Mouse (Mus musculus): ENCODE data around the gene Aoc3.
"Not testable (repeated sequence)": the region's sequence is repeated elsewhere in the genome, so short reads cannot be mapped to it uniquely, and the experiment has no call there.

Gene Aoc3

GRCm38 (mm10) chr11:101370141-101370540, 39.7 kb downstream of the Aoc3 start:
- no peak for DNase-seq (ENCODE audit: low spot score in 2 of 2)

- no peak for DNase-seq (ENCODE audit: low spot score in 2 of 2)
These were observed 44.1 kb downstream of the Aoc3 start for GRCm38 (mm10) chr11:101374421-101374938.

- DNase-seq (ENCODE audit: low spot score in 2 of 2) = not testable (repeated sequence)
These were observed 47.8 kb downstream of the Aoc3 start for GRCm38 (mm10) chr11:101378196-101378595.

- DNase-seq (ENCODE audit: low spot score in 2 of 2) = no peak
These were observed 48.5 kb downstream of the Aoc3 start for GRCm38 (mm10) chr11:101378926-101379325.

- DNase-seq (ENCODE audit: low spot score in 2 of 2) = no peak
These were observed 51.4 kb downstream of the Aoc3 start for GRCm38 (mm10) chr11:101381817-101382216.
